Mouse (Mus musculus) embryonic facial prominence, embryonic 10.5 days (tissue): ENCODE measurements at regions not wholly inside any gene's neighbourhood (a gene's known extent, or its start where the extent isn't known, plus 50 kb on each side); places are given as distances from the start of the nearest gene placed in this dataset.

Experiments used
- DNase-seq: peaks from one replicate; pipeline ENCODE4 v3.0.0-alpha.2; 2017; ENCODE audit warnings: low spot score
- H3K27ac ChIP-seq: fragments of 300-500 bp; sonication (generic); replicated peaks from 2 replicates; pipeline ENCODE4 v1.5.1; 2016; ENCODE audit warnings: mild to moderate bottlenecking
- H3K27me3 ChIP-seq: fragments of 300-500 bp; sonication (generic); replicated peaks from 2 replicates; pipeline ENCODE4 v1.6.1; 2016; ENCODE audit warnings: low read depth, mild to moderate bottlenecking; ENCODE audit not compliant: poor library complexity, severe bottlenecking
- H3K36me3 ChIP-seq: fragments of 300-500 bp; sonication (generic); replicated peaks from 2 replicates; pipeline ENCODE4 v1.6.1; 2016; ENCODE audit warnings: mild to moderate bottlenecking, moderate library complexity
- H3K4me1 ChIP-seq: fragments of 300-500 bp; sonication (generic); 2 replicates; pipeline ENCODE4 v1.6.1; 2016
- H3K4me3 ChIP-seq: fragments of 300-500 bp; sonication (generic); 2 replicates; pipeline ENCODE4 v1.5.1; 2016; ENCODE audit warnings: mild to moderate bottlenecking, moderate library complexity
- H3K9me3 ChIP-seq: fragments of 300-500 bp; sonication (generic); 2 replicates; pipeline ENCODE4 v1.6.1; 2016; ENCODE audit warnings: mild to moderate bottlenecking
- WGBS: fragments of 180-500 bp; shearing (Covaris S2); methylation state at CpG from one replicate; pipeline ENCODE4 v1.1.7; 2016; 5-methylcytosine and 5-hydroxymethylcytosine counted together

DNA sequence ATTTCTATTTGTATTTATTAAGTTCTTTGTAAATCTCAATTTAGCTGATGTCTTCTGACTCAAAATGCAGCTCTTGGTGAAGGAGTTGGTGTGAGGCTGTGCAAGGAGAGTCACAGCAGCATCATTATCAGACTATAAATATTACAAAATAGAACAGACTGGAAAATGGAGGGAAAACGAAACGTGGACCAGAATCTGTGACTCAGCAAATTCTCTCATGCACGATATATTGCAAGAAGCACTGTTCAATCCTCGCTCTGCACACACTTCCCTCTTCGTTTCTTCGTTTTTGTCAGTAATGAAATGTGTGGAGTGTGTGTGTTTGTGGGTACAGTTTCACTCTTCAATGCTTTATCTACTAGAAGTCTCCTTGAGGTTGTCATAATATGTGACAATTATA, 215.5 kb downstream of the Ktn1 start:
- no peak overlapping the region for H3K27ac ChIP-seq
- H3K27me3 ChIP-seq, result no peaks in the 10 kb centered on the region
- 88% methylated on average over 6 of the region's 6 CpGs for WGBS
- no peak overlapping the region for H3K4me3 ChIP-seq
- H3K9me3 ChIP-seq, result 0 out of 2 replicates have a peak, but pooled peaks cover 7% of the 10 kb centered on the region
- no peaks in the 10 kb centered on the region for H3K4me1 ChIP-seq
- no peak for DNase-seq
- H3K36me3 ChIP-seq, result no peaks in the 10 kb centered on the region

DNA sequence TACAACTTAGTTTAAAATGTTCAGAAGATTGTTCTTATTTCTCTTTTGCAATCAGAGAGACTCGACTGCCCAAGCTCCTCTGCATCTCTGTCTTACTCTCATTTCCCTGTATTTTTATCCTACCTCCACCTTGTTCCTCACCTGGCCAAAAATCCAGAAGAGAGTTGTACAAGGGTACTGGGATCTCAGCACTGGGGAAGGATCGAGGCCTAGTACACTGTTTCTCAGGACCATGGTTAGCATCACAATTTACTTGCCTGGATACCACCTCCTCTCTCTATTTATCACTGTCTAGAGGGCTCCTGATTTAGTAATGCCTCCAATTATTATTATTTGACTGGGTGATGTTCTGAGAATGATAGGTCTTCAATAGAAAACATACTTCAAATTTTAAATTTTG, 218.8 kb downstream of the Ktn1 start:
- Histone ChIP-seq H3K9me3 (0 out of 2 replicates have a peak, but pooled peaks cover 3% of the 10 kb centered on the region), H3K27me3 (no peaks in the 10 kb centered on the region), H3K27ac (no peak overlapping the region), H3K36me3 (no peaks in the 10 kb centered on the region), H3K4me3 (no peak overlapping the region), H3K4me1 (0 out of 2 replicates have a peak, but pooled peaks cover 5% of the 10 kb centered on the region)
- 90% methylated on average over 2 of the region's 2 CpGs for WGBS
- no peak for DNase-seq

DNA sequence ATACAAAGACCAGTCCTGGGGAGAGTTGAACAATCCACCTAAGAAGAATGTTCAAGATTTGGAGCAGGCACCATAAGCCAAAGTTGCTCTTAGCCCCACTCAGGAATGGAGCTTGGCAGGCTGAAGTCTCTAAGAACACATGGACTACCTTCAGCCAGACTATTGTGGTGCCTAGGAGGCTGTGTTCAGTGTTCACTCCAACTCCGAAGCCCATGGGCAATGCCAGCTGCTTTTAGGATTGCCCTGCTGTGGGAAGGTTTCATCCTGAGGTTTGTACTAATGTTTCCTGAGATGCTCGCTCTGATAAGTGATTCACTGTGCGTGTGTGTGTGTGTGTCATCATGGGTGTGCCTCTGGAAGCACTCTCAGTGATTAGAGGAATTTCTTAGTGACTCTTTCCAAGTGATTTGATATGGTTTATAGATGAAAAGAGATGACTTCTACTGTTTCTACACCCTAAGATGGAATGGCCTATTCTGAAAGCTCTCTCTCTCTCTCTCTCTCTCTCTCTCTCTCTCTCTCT, 220.1 kb downstream of the Ktn1 start:
- no peaks in the 10 kb centered on the region for H3K27me3 ChIP-seq
- no peak overlapping the region for H3K27ac ChIP-seq
- no peak for DNase-seq
- H3K9me3 ChIP-seq, result no peaks in the 10 kb centered on the region
- 0 out of 2 replicates have a peak, but pooled peaks cover 5% of the 10 kb centered on the region for H3K4me1 ChIP-seq
- no peaks in the 10 kb centered on the region for H3K36me3 ChIP-seq
- H3K4me3 ChIP-seq, result no peak overlapping the region
- 87% methylated on average over 3 of the region's 3 CpGs for WGBS

DNA sequence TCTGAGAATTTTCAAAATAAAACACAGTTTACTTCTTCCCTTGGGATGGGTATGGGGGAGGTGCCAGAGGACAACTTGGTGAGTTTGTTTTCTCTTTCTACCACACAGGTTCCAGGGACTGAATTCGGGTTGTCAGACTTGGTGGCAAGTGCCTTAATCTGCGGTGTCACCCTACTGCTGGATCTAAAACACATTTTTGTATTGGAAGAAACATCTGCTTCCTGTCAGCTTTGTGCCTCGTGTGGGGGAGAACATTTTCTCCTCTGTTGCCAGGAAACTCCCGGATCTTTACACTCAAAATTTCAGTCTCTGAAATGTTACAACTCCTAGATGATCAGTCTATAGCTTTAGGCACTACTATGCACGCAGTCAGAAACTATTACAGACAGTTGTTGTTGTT, 228.3 kb downstream of the Ktn1 start:
- no peak overlapping the region for H3K4me3 ChIP-seq
- H3K36me3 ChIP-seq, result no peaks in the 10 kb centered on the region
- H3K27ac ChIP-seq, result no peak overlapping the region
- no peak for DNase-seq
- no peaks in the 10 kb centered on the region for H3K27me3 ChIP-seq
- H3K9me3 ChIP-seq, result no peaks in the 10 kb centered on the region
- H3K4me1 ChIP-seq, result no peaks in the 10 kb centered on the region
- WGBS, result 65% methylated on average over 5 of the region's 5 CpGs

DNA sequence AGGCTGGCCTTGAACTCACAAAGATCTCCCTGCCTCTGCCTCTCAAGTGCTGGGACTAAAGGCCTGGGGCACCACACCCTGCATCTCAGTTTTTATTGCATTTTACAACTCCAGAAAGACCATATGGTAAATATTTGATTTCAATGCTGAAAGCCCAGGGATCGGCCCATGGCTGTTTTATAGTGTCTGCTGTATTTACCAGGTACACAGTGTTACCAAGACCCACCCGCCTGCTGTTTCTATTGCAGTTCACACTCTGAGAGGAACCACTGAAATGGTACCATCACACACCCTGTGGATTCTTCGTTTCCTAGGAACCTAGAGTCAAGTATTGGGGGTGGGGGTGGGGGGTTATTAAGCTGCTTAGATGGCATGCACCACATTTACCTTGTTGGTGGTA, 228.9 kb downstream of the Ktn1 start:
- no peak for DNase-seq
- no peaks in the 10 kb centered on the region for H3K27me3 ChIP-seq
- WGBS, result 88% methylated on average over 3 of the region's 3 CpGs
- H3K36me3 ChIP-seq, result no peaks in the 10 kb centered on the region
- H3K9me3 ChIP-seq, result no peaks in the 10 kb centered on the region
- no peaks in the 10 kb centered on the region for H3K4me1 ChIP-seq
- H3K4me3 ChIP-seq, result no peak overlapping the region
- H3K27ac ChIP-seq, result no peak overlapping the region

DNA sequence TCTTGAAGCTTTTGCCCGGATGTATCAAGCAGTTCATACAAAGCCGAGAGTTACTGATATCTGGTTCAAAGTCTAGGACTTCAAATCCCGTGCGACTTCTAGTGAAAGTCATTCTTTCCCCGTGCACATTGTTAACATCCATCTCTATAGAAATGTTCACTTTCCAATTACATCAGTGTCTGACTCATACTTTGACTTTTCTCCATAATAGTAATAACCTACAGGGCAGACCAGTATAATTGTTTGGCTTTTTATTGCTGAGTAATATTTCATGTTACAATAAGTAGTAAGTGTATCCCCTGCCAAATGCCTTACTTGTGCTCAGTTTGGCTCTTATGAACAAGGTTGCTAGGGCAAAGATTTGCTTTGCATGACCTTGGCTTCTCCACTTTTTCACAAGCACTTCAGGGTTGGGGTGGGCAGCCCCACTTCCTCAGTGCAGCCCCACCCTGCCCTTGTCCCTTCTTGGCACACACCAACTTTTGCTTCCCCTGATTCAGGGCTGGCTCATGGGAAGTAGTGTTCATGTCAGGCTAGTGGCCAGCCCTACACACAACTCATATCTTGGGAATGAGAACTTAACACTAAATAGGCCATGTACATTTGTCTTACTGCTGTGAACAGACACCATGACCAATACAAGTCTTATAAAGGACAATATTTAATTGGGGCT, 229.7 kb downstream of the Ktn1 start:
- H3K27ac ChIP-seq, result no peak overlapping the region
- H3K4me3 ChIP-seq, result no peak overlapping the region
- no peaks in the 10 kb centered on the region for H3K27me3 ChIP-seq
- H3K4me1 ChIP-seq, result no peaks in the 10 kb centered on the region
- no peaks in the 10 kb centered on the region for H3K9me3 ChIP-seq
- H3K36me3 ChIP-seq, result no peaks in the 10 kb centered on the region
- no peak for DNase-seq
- 96% methylated on average over 5 of the region's 5 CpGs for WGBS

DNA sequence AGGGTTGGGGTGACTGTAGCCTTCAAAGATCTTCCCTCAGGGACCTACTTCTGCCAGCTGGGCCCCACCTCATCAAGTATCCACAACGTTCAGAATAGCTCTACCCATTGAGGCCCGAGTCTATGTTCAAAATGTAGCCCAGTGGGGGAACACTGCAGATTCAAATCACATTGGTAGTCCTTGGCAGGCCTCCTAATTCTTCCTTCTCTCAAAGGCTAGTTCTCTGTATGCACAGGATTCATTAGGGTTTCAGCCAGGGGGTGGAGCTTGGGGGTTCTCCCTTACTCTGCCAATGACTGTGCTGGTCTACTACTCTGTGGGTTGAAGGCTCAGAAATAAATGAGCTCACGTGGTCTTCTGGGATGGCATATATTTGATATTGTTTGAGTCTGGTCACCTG, 235.3 kb upstream of the Peli2 start:
- no peak overlapping the region for H3K27ac ChIP-seq
- H3K4me1 ChIP-seq, result peaks cover 4% of the 10 kb centered on the region; the same call in 1 of the 2 replicates
- no peak overlapping the region for H3K4me3 ChIP-seq
- H3K27me3 ChIP-seq, result no peaks in the 10 kb centered on the region
- no peaks in the 10 kb centered on the region for H3K9me3 ChIP-seq
- no peak for DNase-seq
- H3K36me3 ChIP-seq, result no peaks in the 10 kb centered on the region
- 85% methylated on average over 3 of the region's 3 CpGs for WGBS

DNA sequence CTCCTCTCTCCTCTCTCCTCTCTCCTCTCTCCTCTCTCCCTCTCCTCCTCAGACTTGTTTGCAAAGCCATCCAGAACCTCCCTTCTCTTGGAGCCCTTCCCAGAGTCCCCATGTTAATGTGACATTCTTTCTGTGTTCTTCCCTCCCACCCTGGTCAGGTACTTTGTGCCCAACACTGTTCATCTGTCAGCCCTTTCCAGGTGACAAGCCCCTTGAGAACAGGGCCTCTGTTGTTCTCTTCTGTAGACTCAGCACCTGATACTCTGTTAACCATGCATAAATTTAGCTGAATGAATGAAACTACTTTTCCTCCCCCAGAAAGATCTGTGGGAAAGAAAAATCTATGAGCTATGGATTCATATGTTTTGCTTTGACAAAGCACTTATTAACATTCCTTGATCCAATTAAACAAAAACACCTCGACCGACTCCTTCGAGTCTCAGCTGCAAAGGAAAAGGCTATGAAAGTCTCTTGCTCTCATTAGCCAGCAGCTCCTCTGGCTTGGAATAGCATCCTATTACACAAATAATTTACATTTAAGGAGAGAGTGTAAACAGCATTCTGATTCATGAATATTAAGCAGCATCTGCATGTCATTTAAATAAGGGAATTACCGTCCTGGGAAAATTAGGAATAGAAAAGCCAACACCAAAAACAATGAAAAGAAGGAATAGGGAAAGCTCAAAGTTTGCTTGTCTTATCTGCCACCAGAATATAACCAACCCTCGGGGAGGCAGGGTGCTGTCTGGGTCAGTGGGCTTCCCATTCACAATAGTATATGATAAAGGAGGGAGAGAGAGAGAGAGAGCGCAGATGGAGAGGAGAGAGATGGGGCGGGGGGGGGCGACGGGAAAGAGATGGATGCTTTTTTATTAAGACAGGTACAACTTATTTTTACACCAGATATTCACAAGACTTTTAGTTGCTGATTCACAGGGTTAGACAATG, 230.1 kb upstream of the Peli2 start:
- Histone ChIP-seq H3K27me3 (no peaks in the 10 kb centered on the region), H3K36me3 (no peaks in the 10 kb centered on the region), H3K9me3 (no peaks in the 10 kb centered on the region), H3K27ac (no peak overlapping the region), H3K4me3 (no peak overlapping the region), H3K4me1 (peaks cover 10% of the 10 kb centered on the region)
- DNase-seq, result no peak
- 73% methylated on average over 9 of the region's 9 CpGs for WGBS

DNA sequence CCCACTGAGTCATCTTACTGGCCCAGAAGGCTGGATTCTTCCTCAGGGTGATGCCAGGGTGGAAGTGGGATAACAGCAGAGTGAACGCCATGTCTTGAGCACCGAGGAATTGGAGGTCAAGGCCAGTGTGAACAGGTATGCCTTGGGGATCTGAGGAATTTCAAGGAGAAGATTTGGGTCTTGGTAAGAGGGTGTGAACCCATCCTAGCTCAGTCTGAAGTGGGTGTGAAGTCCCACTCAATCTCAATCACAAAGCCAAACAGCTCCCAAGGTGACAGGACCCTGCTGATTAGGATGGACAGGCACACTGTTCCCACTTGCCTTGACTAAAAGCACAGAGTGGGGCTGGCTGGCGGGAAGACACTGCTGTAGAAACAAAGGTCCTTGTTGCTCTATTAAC, 224.0 kb upstream of the Peli2 start:
- Histone ChIP-seq H3K36me3 (no peaks in the 10 kb centered on the region), H3K9me3 (no peaks in the 10 kb centered on the region), H3K27me3 (no peaks in the 10 kb centered on the region), H3K27ac (no peak overlapping the region), H3K4me3 (no peak overlapping the region), H3K4me1 (no peaks in the 10 kb centered on the region; the same call in 1 of the 2 replicates)
- no peak for DNase-seq
- 86% methylated on average over 3 of the region's 3 CpGs for WGBS

DNA sequence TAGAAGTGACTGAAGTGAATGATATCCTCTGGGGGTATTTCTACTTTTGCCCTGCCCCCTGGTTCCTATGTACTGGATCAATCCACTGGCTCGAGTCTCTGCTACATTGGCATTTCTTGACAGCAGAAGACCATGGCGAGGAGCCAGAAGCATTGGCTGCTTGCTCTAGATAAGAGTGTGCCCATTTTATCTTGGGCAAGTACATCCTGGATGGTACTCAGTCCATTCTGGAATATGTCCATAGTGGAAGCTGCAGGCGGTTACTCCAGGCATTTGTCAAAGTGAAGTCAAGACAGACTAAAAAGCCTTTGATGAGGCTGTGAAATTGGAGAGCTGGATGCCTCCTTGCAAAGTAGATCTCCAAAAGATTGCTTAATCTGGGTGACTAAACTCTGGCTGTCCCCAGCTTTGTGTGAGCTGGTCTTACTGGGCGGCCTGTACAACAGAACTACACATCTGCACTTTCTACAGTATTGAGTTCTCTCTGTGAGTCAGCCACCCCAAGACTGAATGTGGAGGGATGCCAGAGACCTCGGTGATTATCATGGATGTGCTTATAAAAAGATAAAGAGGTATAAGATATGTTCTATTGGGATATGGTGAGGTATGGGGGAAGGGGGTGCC, 222.6 kb upstream of the Peli2 start:
- no peaks in the 10 kb centered on the region for H3K4me1 ChIP-seq
- 85% methylated on average over 5 of the region's 5 CpGs for whole genome bisulfite sequencing
- no peak overlapping the region for H3K27ac ChIP-seq
- no peaks in the 10 kb centered on the region for H3K27me3 ChIP-seq
- H3K36me3 ChIP-seq, result no peaks in the 10 kb centered on the region
- no peak for DNase-seq
- no peak overlapping the region for H3K4me3 ChIP-seq
- no peaks in the 10 kb centered on the region for H3K9me3 ChIP-seq

DNA sequence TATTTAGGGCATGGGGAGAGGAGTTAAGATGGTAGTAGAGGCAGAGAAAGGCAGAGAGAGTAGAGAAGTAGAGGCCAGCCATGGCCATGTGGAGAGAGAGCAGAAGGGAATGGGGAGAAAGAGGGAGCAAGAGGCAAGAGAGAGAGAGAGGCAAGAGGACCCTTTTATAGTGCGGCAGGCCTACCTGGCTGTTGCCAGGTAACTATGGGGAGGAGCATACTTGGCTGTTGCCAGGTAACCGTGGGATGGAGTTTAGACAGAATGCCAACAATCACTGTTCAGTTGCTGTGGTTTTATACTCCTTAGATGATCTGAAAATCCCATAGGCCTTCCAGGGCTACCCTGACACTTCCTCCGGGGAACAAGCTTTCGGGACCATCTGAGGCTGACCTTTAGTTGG, 222.0 kb upstream of the Peli2 start:
- no peak overlapping the region for H3K27ac ChIP-seq
- DNase-seq, result no peak
- WGBS, result 84% methylated on average over 4 of the region's 4 CpGs
- no peak overlapping the region for H3K4me3 ChIP-seq
- no peaks in the 10 kb centered on the region for H3K4me1 ChIP-seq
- H3K9me3 ChIP-seq, result no peaks in the 10 kb centered on the region
- H3K36me3 ChIP-seq, result no peaks in the 10 kb centered on the region
- H3K27me3 ChIP-seq, result no peaks in the 10 kb centered on the region

DNA sequence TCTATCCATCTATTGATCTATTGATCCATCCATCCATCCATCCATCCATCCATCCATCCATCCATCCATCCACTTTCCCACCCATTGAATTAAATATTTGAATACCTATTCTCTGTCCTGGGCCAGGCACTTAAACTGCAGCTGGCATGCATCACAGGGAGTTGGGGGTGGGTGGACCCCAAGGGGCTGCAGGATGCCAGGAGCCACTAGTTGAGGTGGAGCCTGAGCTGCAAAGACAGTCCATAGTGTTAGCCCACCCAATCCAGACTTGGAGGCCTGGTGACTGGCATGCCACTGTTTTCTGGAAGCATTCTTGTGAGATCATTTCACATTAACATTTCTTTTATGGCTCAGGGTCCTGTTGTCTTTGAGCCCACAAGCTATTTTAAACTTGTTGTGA, 215.3 kb upstream of the Peli2 start:
- no peak for DNase-seq
- H3K9me3 ChIP-seq, result no peaks in the 10 kb centered on the region
- H3K4me1 ChIP-seq, result peaks cover 8% of the 10 kb centered on the region; the same call in 1 of the 2 replicates
- no peak overlapping the region for H3K27ac ChIP-seq
- no peaks in the 10 kb centered on the region for H3K36me3 ChIP-seq
- no peaks in the 10 kb centered on the region for H3K27me3 ChIP-seq
- H3K4me3 ChIP-seq, result no peak overlapping the region
